Mouse (Mus musculus): ENCODE measurements around the gene Znrf2. TPM values are rescaled to one million over a fixed set of nuclear protein-coding genes. Genes with fewer than 3 reads are reported as not detected.

The Znrf2 gene
- polyA plus RNA-seq, 1 experiment from 2014 or later = 2.4 TPM

DNA sequence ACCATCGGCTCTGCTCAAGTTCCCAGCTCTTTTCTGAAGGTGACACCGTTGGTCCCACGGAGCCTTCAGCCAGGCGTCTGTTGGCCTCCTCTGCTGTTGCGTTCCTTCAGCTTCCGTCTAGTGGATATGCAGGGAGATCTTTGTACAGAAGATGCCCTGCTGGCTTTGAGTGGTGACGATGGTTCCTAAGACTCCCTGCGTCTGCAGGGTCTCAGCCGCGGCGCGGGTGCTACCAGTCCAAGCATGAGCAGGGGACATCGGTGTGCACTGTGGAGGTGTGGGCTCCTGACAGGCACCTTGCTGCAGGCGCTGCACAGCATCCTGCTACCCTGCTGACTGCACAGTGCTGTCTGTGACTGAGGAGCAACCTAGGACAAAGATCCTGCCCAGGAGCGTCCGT is 107.8 kb downstream of the Znrf2 start:
- no peaks in the 10 kb centered on the region for H3K4me1 ChIP-seq
- H3K9me3 ChIP-seq = no peaks in the 10 kb centered on the region
- no peaks in the 10 kb centered on the region for H3K27me3 ChIP-seq (replicated peaks)
- 0 out of 2 replicates have a peak, but pooled peaks cover 4% of the 10 kb centered on the region for H3K36me3 ChIP-seq
- ATAC-seq (ENCODE audit: extremely low read depth, insufficient number of reproducible peaks, low FRiP score, low TSS enrichment) = no peak
- no peak overlapping the region for H3K27ac ChIP-seq (replicated peaks)
- no peak overlapping the region for H3K9ac ChIP-seq
- no peak overlapping the region for H3K4me2 ChIP-seq
- WGBS = 86% methylated on average over 16 of the region's 16 CpGs
- no peak overlapping the region for H3K4me3 ChIP-seq

DNA sequence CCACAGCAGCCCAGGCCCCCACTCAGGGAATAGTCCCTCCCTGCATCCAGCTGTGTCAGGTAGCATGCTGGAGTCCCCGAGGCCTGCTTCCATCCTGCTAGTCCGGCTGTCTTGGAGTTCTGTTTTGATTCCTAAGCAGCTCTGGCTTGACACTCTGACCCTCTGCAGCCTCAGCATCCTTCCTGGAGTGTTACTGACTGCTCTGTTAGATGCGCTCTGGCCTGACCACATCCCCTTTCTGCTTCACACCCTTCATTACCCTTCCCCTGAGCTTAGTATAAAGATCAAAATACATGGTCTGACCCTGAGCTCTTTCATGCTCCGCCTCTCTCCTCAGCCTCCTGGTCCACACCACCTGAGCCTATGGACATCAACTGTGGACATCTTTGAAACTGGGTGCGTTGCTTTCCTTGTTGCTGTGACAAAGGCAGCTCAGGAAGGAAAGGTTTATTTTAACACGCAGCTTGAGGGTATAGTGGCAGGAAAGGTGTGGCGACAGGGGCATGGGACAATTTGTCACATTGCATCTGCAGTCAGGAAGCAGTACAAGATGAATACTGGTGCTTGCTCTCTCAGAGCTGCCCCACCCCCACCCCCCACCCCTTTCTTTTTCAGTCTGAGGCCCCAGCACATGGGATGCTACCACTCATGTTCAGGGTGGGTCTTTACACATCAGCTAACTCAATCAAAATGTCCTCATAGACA is 109.2 kb downstream of the Znrf2 start:
- Histone ChIP-seq H3K27ac (replicated peaks) (no peak overlapping the region), H3K4me1 (no peaks in the 10 kb centered on the region), H3K4me3 (no peak overlapping the region), H3K27me3 (replicated peaks) (no peaks in the 10 kb centered on the region), H3K9me3 (no peaks in the 10 kb centered on the region), H3K36me3 (0 out of 2 replicates have a peak, but pooled peaks cover 9% of the 10 kb centered on the region), H3K4me2 (no peak overlapping the region), H3K9ac (no peak overlapping the region)
- 55% methylated on average over 7 of the region's 7 CpGs for WGBS
- no peak for ATAC-seq (ENCODE audit: extremely low read depth, insufficient number of reproducible peaks, low FRiP score, low TSS enrichment)

- no peaks in the 10 kb centered on the region for H3K4me1 ChIP-seq
- no peak for ATAC-seq (ENCODE audit: extremely low read depth, insufficient number of reproducible peaks, low FRiP score, low TSS enrichment)
- H3K4me2 ChIP-seq = no peak overlapping the region
- H3K27me3 ChIP-seq (replicated peaks) = no peaks in the 10 kb centered on the region
- H3K36me3 ChIP-seq = peaks cover 17% of the 10 kb centered on the region
- WGBS = 75% methylated on average over 2 of the region's 2 CpGs
- H3K4me3 ChIP-seq = no peak overlapping the region
- no peak overlapping the region for H3K27ac ChIP-seq (replicated peaks)
- H3K9me3 ChIP-seq = no peaks in the 10 kb centered on the region
- no peak overlapping the region for H3K9ac ChIP-seq
Measured at GRCm38 (mm10) chr6:54926899-54927298, 110.2 kb downstream of the Znrf2 start.

DNA sequence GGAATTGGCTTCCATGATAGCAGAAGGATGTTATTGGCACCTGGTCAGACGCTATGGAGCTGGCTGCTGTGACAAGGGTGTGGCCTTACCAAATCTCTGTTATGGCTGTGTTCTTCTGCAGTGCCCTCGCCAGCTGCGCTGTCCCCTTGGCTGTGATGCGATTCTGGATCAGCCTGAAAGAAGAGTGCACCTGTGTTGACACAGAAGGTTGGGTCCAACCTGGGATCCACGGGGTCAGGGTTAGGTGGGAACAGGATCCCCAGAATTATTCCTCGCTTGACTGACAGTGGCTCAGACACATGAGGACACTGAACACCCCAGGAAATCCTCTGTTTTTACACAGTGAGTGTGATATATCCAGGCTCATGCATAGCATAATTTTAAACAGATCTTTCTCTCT is 111.2 kb downstream of the Znrf2 start:
- ATAC-seq (ENCODE audit: extremely low read depth, insufficient number of reproducible peaks, low FRiP score, low TSS enrichment) = no peak
- 78% methylated on average over 6 of the region's 6 CpGs for WGBS
- Histone ChIP-seq H3K4me3 (no peak overlapping the region), H3K9ac (no peak overlapping the region), H3K4me1 (no peaks in the 10 kb centered on the region), H3K27ac (replicated peaks) (no peak overlapping the region), H3K36me3 (peaks cover 18% of the 10 kb centered on the region), H3K9me3 (no peaks in the 10 kb centered on the region), H3K4me2 (no peak overlapping the region), H3K27me3 (replicated peaks) (no peaks in the 10 kb centered on the region)

GRCm38 (mm10) chr6:54931641-54932040 is 114.9 kb downstream of the Znrf2 start:
- H3K4me1 ChIP-seq = peaks cover 9% of the 10 kb centered on the region
- no peak overlapping the region for H3K9ac ChIP-seq
- no peak for ATAC-seq (ENCODE audit: extremely low read depth, insufficient number of reproducible peaks, low FRiP score, low TSS enrichment)
- H3K27ac ChIP-seq (replicated peaks) = no peak overlapping the region
- H3K27me3 ChIP-seq (replicated peaks) = no peaks in the 10 kb centered on the region
- 88% methylated on average over 4 of the region's 4 CpGs for WGBS
- H3K4me2 ChIP-seq = no peak overlapping the region
- no peak overlapping the region for H3K4me3 ChIP-seq
- H3K9me3 ChIP-seq = no peaks in the 10 kb centered on the region
- H3K36me3 ChIP-seq = peaks cover 18% of the 10 kb centered on the region

- H3K4me3 ChIP-seq = no peak overlapping the region
- no peak for ATAC-seq (ENCODE audit: extremely low read depth, insufficient number of reproducible peaks, low FRiP score, low TSS enrichment)
- no peaks in the 10 kb centered on the region for H3K27me3 ChIP-seq (replicated peaks)
- H3K9ac ChIP-seq = no peak overlapping the region
- H3K27ac ChIP-seq (replicated peaks) = no peak overlapping the region
- peaks cover 9% of the 10 kb centered on the region for H3K4me1 ChIP-seq
- no peaks in the 10 kb centered on the region for H3K9me3 ChIP-seq
- no peak overlapping the region for H3K4me2 ChIP-seq
- H3K36me3 ChIP-seq = peaks cover 18% of the 10 kb centered on the region
- 86% methylated on average over 12 of the region's 12 CpGs for WGBS
Measured at GRCm38 (mm10) chr6:54932526-54932925, 115.8 kb downstream of the Znrf2 start.

GRCm38 (mm10) chr6:54933216-54933615 is 116.5 kb downstream of the Znrf2 start:
- WGBS = 71% methylated on average over 5 of the region's 5 CpGs
- no peak overlapping the region for H3K27ac ChIP-seq (replicated peaks)
- H3K27me3 ChIP-seq (replicated peaks) = no peaks in the 10 kb centered on the region
- H3K4me1 ChIP-seq = peaks cover 9% of the 10 kb centered on the region
- no peak overlapping the region for H3K4me3 ChIP-seq
- no peak overlapping the region for H3K9ac ChIP-seq
- H3K36me3 ChIP-seq = peaks cover 14% of the 10 kb centered on the region
- ATAC-seq (ENCODE audit: extremely low read depth, insufficient number of reproducible peaks, low FRiP score, low TSS enrichment) = no peak
- no peak overlapping the region for H3K4me2 ChIP-seq
- H3K9me3 ChIP-seq = no peaks in the 10 kb centered on the region

GRCm38 (mm10) chr6:54933866-54934265 is 117.2 kb downstream of the Znrf2 start:
- peaks cover 9% of the 10 kb centered on the region for H3K4me1 ChIP-seq
- ATAC-seq (ENCODE audit: extremely low read depth, insufficient number of reproducible peaks, low FRiP score, low TSS enrichment) = no peak
- H3K27ac ChIP-seq (replicated peaks) = no peak overlapping the region
- H3K9ac ChIP-seq = no peak overlapping the region
- H3K4me3 ChIP-seq = no peak overlapping the region
- H3K9me3 ChIP-seq = no peaks in the 10 kb centered on the region
- no peaks in the 10 kb centered on the region for H3K27me3 ChIP-seq (replicated peaks)
- WGBS = 53% methylated on average over 3 of the region's 3 CpGs
- H3K4me2 ChIP-seq = no peak overlapping the region
- H3K36me3 ChIP-seq = peaks cover 14% of the 10 kb centered on the region

DNA sequence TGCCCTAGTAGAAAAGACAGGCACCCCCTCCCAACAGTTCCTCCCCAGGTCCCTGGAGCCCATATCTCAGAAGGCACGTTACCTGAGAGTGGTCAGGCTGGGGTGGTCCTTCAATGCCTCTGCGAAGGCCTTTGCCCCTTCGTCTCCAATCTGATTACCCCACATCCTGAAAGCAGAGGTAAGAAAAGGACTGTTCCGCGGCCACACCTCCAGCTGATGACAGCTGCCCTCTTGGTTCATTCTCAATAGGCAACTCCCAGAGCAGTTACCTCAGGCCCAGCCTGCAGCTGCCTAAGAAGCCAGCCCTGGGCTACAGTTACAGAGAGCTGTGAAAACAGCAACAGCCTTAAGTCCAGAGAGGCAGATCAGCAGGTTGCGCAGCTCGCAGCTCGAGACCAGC is 117.6 kb downstream of the Znrf2 start:
- Histone ChIP-seq H3K27ac (replicated peaks) (no peak overlapping the region), H3K36me3 (peaks cover 14% of the 10 kb centered on the region), H3K27me3 (replicated peaks) (no peaks in the 10 kb centered on the region), H3K4me2 (no peak overlapping the region), H3K9me3 (no peaks in the 10 kb centered on the region), H3K4me1 (peaks cover 9% of the 10 kb centered on the region), H3K9ac (no peak overlapping the region), H3K4me3 (no peak overlapping the region)
- WGBS = 45% methylated on average over 8 of the region's 8 CpGs
- ATAC-seq (ENCODE audit: extremely low read depth, insufficient number of reproducible peaks, low FRiP score, low TSS enrichment) = no peak

DNA sequence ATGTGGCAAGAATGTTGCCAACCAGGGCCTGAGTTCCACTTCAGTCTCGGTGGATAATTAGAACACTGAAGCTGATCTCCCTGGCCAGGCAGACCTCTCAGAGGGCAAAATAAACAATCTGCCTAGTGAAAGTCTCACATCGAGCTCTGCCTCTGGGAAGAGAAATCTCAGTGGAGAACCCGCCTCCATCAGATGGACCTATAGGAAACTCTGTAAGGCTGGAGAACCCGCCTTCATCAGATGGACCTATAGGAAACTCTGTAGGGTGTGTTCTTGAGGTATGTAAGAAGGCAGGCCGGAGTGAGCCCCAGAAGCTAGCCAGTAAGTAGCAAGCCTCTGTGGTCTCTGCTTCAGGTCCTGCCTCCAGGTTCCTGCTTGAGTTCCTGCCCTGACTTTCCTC is 118.2 kb downstream of the Znrf2 start:
- Histone ChIP-seq H3K9ac (no peak overlapping the region), H3K4me1 (peaks cover 11% of the 10 kb centered on the region), H3K27me3 (replicated peaks) (no peaks in the 10 kb centered on the region), H3K4me2 (no peak overlapping the region), H3K4me3 (no peak overlapping the region), H3K27ac (replicated peaks) (no peak overlapping the region), H3K9me3 (no peaks in the 10 kb centered on the region), H3K36me3 (peaks cover 9% of the 10 kb centered on the region)
- 63% methylated on average over 5 of the region's 5 CpGs for WGBS
- no peak for ATAC-seq (ENCODE audit: extremely low read depth, insufficient number of reproducible peaks, low FRiP score, low TSS enrichment)

GRCm38 (mm10) chr6:54936496-54936895 is 119.8 kb downstream of the Znrf2 start:
- peaks cover 5% of the 10 kb centered on the region for H3K36me3 ChIP-seq
- 36% methylated on average over 2 of the region's 2 CpGs for WGBS

GRCm38 (mm10) chr6:54939631-54940030 is 122.9 kb downstream of the Znrf2 start:
- Histone ChIP-seq H3K36me3 (peaks cover 11% of the 10 kb centered on the region), H3K4me3 (no peak overlapping the region), H3K27me3 (replicated peaks) (peaks cover 39% of the 10 kb centered on the region), H3K4me2 (no peak overlapping the region), H3K9ac (no peak overlapping the region), H3K9me3 (no peaks in the 10 kb centered on the region), H3K4me1 (peaks cover 11% of the 10 kb centered on the region), H3K27ac (replicated peaks) (no peak overlapping the region)
- WGBS = 45% methylated on average over 4 of the region's 4 CpGs
- no peak for ATAC-seq (ENCODE audit: extremely low read depth, insufficient number of reproducible peaks, low FRiP score, low TSS enrichment)

More at GRCm38 (mm10) chr6:54936496-54936895, 119.8 kb downstream of the Znrf2 start:
- ATAC-seq (ENCODE audit: extremely low read depth, insufficient number of reproducible peaks, low FRiP score, low TSS enrichment) = no peak
- Histone ChIP-seq H3K9ac (no peak overlapping the region), H3K4me1 (peaks cover 13% of the 10 kb centered on the region), H3K4me3 (no peak overlapping the region), H3K27me3 (replicated peaks) (peaks cover 8% of the 10 kb centered on the region; the same call in 1 of the 2 replicates), H3K9me3 (no peaks in the 10 kb centered on the region), H3K27ac (replicated peaks) (no peak overlapping the region), H3K4me2 (no peak overlapping the region)
